Mouse (Mus musculus): ENCODE results near the gene Dynlt1c.
A peak's percentile ranks its signal among the peaks of the same experiment; 100 is the strongest.
"Not testable (repeated sequence)": the region's sequence is repeated elsewhere in the genome, so short reads cannot be mapped to it uniquely, and the experiment has no call there.

Gene Dynlt1c

GRCm38 (mm10) chr17:6620035-6620434 is 18.6 kb downstream of the Dynlt1c start:
- not testable (repeated sequence) for DNase-seq

GRCm38 (mm10) chr17:6620730-6621451 is 19.4 kb downstream of the Dynlt1c start:
- DNase-seq = not testable (repeated sequence)

GRCm38 (mm10) chr17:6621976-6622375 is 20.5 kb downstream of the Dynlt1c start:
- not testable (repeated sequence) for DNase-seq

- DNase-seq = not testable (repeated sequence)
Observed at GRCm38 (mm10) chr17:6624926-6625558, 23.6 kb downstream of the Dynlt1c start.

GRCm38 (mm10) chr17:6630398-6630797 is 28.9 kb downstream of the Dynlt1c start:
- DNase-seq = not testable (repeated sequence)

GRCm38 (mm10) chr17:6632850-6633249 is 31.4 kb downstream of the Dynlt1c start:
- DNase-seq = not testable (repeated sequence)

- DNase-seq = not testable (repeated sequence)
Observed at GRCm38 (mm10) chr17:6635781-6636180, 34.3 kb downstream of the Dynlt1c start.

GRCm38 (mm10) chr17:6636861-6637260 is 35.4 kb downstream of the Dynlt1c start:
- no peak for DNase-seq

GRCm38 (mm10) chr17:6637434-6637833 is 36.0 kb downstream of the Dynlt1c start:
- not testable (repeated sequence) for DNase-seq

GRCm38 (mm10) chr17:6638444-6638843 is 37.0 kb downstream of the Dynlt1c start:
- DNase-seq = not testable (repeated sequence)

GRCm38 (mm10) chr17:6639486-6639885 is 38.0 kb downstream of the Dynlt1c start:
- DNase-seq = not testable (repeated sequence)

- DNase-seq = not testable (repeated sequence)
Observed at GRCm38 (mm10) chr17:6640044-6640637, 38.7 kb downstream of the Dynlt1c start.

- DNase-seq = not testable (repeated sequence)
Observed at GRCm38 (mm10) chr17:6640771-6641429, 39.4 kb downstream of the Dynlt1c start.

- DNase-seq = not testable (repeated sequence)
Observed at GRCm38 (mm10) chr17:6644210-6644609, 42.7 kb downstream of the Dynlt1c start.

- DNase-seq = not testable (repeated sequence)
Observed at GRCm38 (mm10) chr17:6644673-6645072, 43.2 kb downstream of the Dynlt1c start.

GRCm38 (mm10) chr17:6645668-6646067 is 44.2 kb downstream of the Dynlt1c start:
- DNase-seq = not testable (repeated sequence)

- DNase-seq = not testable (repeated sequence)
Observed at GRCm38 (mm10) chr17:6646841-6647240, 45.4 kb downstream of the Dynlt1c start.

- not testable (repeated sequence) for DNase-seq
Observed at GRCm38 (mm10) chr17:6647452-6647851, 46.0 kb downstream of the Dynlt1c start.

- DNase-seq = not testable (repeated sequence)
Observed at GRCm38 (mm10) chr17:6650904-6651565, 49.6 kb downstream of the Dynlt1c start.

- DNase-seq = not testable (repeated sequence)
Observed at GRCm38 (mm10) chr17:6653341-6653946, 52.0 kb downstream of the Dynlt1c start.

- DNase-seq = peak; percentile 68 to 71
Observed at GRCm38 (mm10) chr17:6655087-6655511, 53.6 kb downstream of the Dynlt1c start.

Data from B cell, adult 2 months (primary cell).